Mouse (Mus musculus): ENCODE results near the gene Scgb2b17. TPM values are rescaled to one million over a fixed set of nuclear protein-coding genes. Genes with fewer than 3 reads are reported as not detected.

Gene Scgb2b17
- total RNA-seq (2023) = not detected

GRCm38 (mm10) chr7:33056461-33056860 is at the start of gene Scgb2b17:
Gene Scgb2b17, minus strand, starts transcription at chr7:33056561.

GRCm38 (mm10) chr7:33063149-33063548 is 6.8 kb upstream of the Scgb2b17 start, which contains the start of gene Scgb1b17:
Gene Scgb1b17, plus strand, starts transcription at chr7:33063449.

Other genes starting within 250 kb of the Scgb2b17 start
- not detected for gene Scgb2b15, start 226.9 kb downstream of the Scgb2b17 start, total RNA-seq (2023)
- gene Scgb1b15, start 220.0 kb downstream of the Scgb2b17 start, total RNA-seq (2023) = not detected
- not detected for gene Scgb1b17, start 6.9 kb upstream of the Scgb2b17 start, total RNA-seq (2023)
- not detected for gene Scgb2b18, start 117.3 kb upstream of the Scgb2b17 start, total RNA-seq (2023)
- not detected for gene Scgb1b18, start 129.0 kb upstream of the Scgb2b17 start, total RNA-seq (2023)
- not detected for gene Scgb2b19, start 223.8 kb upstream of the Scgb2b17 start, total RNA-seq (2023)
- not detected for gene Scgb1b19, start 230.7 kb upstream of the Scgb2b17 start, total RNA-seq (2023)

All from neutrophil, adult 83 days (primary cell).